In genomic region chr16:93549287-93549686, GRCm38 (mm10) we compare ENCODE assay signal across 20 mouse cellular contexts. TPM values are rescaled to one million over a fixed set of nuclear protein-coding genes. Genes with fewer than 3 reads are reported as not detected.
DNase-seq lines count a peak whose midpoint lies in the region; ATAC-seq and TF ChIP-seq lines count a peak whose summit lies in the region.
"Had no signal": no experiment of that assay in that cellular context is flagged by ENCODE, and none has a peak within 500 bp of the region (broad histone marks: within the 10 kb centered on the region; RNA-seq: fewer than 3 reads in every experiment).

No protein-coding gene starts in this region.

- H3K4me2 ChIP-seq in lung, postnatal 0 days (replicated peaks; ENCODE audit: low read depth, low read length): no peak overlapping the region
- H3K4me2 ChIP-seq in intestine, embryonic 15.5 days (replicated peaks): no peak overlapping the region
- no peak overlapping the region for H3K4me2 ChIP-seq in stomach, postnatal 0 days (replicated peaks; ENCODE audit: low read depth)
- H3K4me2 ChIP-seq: forebrain, embryonic 12.5 days; heart, embryonic 13.5 days; hindbrain, embryonic 13.5 days; kidney, embryonic 15.5 days; limb, embryonic 15.5 days; neural tube, embryonic 15.5 days had no signal

- H3K79me2 ChIP-seq in MEL (ENCODE audit: control insufficient read depth, insufficient read depth, low read length, poor library complexity): no peaks in the 10 kb centered on the region

- H3K9ac ChIP-seq in lung, postnatal 0 days (replicated peaks; ENCODE audit: low read depth): no peak overlapping the region
- no peak overlapping the region for H3K9ac ChIP-seq in MEL (ENCODE audit: control insufficient read depth, low read depth, low read length, poor library complexity, severe bottlenecking)
- no peak overlapping the region for H3K9ac ChIP-seq in intestine, embryonic 15.5 days
- H3K9ac ChIP-seq in stomach, postnatal 0 days (ENCODE audit: low read length): no peak overlapping the region
- H3K9ac ChIP-seq: forebrain, embryonic 12.5 days; heart, embryonic 13.5 days; hindbrain, embryonic 13.5 days; kidney, embryonic 15.5 days; limb, embryonic 15.5 days; neural tube, embryonic 15.5 days had no signal

- H3K27me3 ChIP-seq in lung, postnatal 0 days (replicated peaks; ENCODE audit: insufficient read depth, low read length): no peaks in the 10 kb centered on the region
- peaks cover 0 to 2% of the 10 kb centered on the region in 2 experiments; a peak in 1 of 4 replicates for H3K27me3 ChIP-seq in MEL (ENCODE audit: control insufficient read depth in 1 of 2, insufficient read depth in 2 of 2, low read length in 2 of 2)
- H3K27me3 ChIP-seq in intestine, embryonic 15.5 days (replicated peaks): no peaks in the 10 kb centered on the region
- H3K27me3 ChIP-seq in stomach, postnatal 0 days (ENCODE audit: control insufficient read depth, insufficient read depth, low read length): no peaks in the 10 kb centered on the region
- H3K27me3 ChIP-seq: forebrain, embryonic 12.5 days; neural tube, embryonic 15.5 days had no signal

- no peak overlapping the region for H3K27ac ChIP-seq in lung, postnatal 0 days (ENCODE audit: low read length)
- H3K27ac ChIP-seq in MEL (ENCODE audit: control insufficient read depth, low read depth, low read length): no peak overlapping the region
- no peak overlapping the region for H3K27ac ChIP-seq in intestine, embryonic 15.5 days
- H3K27ac ChIP-seq in stomach, postnatal 0 days (replicated peaks): no peak overlapping the region; the same call in 1 of the 2 replicates
- H3K27ac ChIP-seq: forebrain, embryonic 12.5 days; heart, embryonic 13.5 days; hindbrain, embryonic 13.5 days; kidney, embryonic 15.5 days; limb, embryonic 15.5 days; neural tube, embryonic 15.5 days had no signal

- TF ChIP-seq CTCF in lung, postnatal 0 days (IDR thresholded peaks at IDR 0.05): no peak
- TF ChIP-seq CTCF in MEL (IDR thresholded peaks at IDR 0.05 in 2 of 3, conservative IDR thresholded peaks at IDR 0.05 in 1 of 3; ENCODE audit: control insufficient read depth in 1 of 3, insufficient read depth in 1 of 3, low read depth in 2 of 3, low read length in 3 of 3, poor library complexity in 1 of 3, severe bottlenecking in 1 of 3): no peak
- no peak for TF ChIP-seq CTCF in stomach, postnatal 0 days (IDR thresholded peaks at IDR 0.05; ENCODE audit: low read depth)

- TF ChIP-seq RAD21 in MEL (IDR thresholded peaks at IDR 0.05; ENCODE audit: low read depth, low read length): no peak

- DNase-seq in lung, postnatal 0 days (ENCODE audit: low spot score): peak; percentile 33
- no peak for DNase-seq in lung, adult 18-20 months
- peak; percentile 17 for DNase-seq in MEL (ENCODE audit: low read depth, low spot score)
- peak; percentile 70 for DNase-seq in stomach, postnatal 0 days (ENCODE audit: low spot score)
- DNase-seq in layer of hippocampus, adult 8-10 months (ENCODE audit: low spot score in 2 of 2): no peak
- no peak for DNase-seq in frontal cortex, postnatal 14 days (ENCODE audit: low spot score in 2 of 2)
- DNase-seq: adrenal gland, adult 2 months; cerebellum, adult 9-10 months; midbrain, embryonic 14.5 days; right cerebral cortex, postnatal 25 days; thymus, postnatal 36 days had no signal

- H3K9me3 ChIP-seq in lung, postnatal 0 days (ENCODE audit: low read length): no peaks in the 10 kb centered on the region
- H3K9me3 ChIP-seq in MEL (replicated peaks; ENCODE audit: insufficient read depth, low read length): no peaks in the 10 kb centered on the region
- no peaks in the 10 kb centered on the region for H3K9me3 ChIP-seq in intestine, embryonic 15.5 days
- no peaks in the 10 kb centered on the region for H3K9me3 ChIP-seq in stomach, postnatal 0 days (ENCODE audit: control insufficient read depth, low read length)
- H3K9me3 ChIP-seq: forebrain, embryonic 12.5 days; heart, embryonic 13.5 days; hindbrain, embryonic 13.5 days; kidney, embryonic 15.5 days; limb, embryonic 15.5 days; neural tube, embryonic 15.5 days had no signal

- no peak for TF ChIP-seq POLR2A in MEL (IDR thresholded peaks at IDR 0.05; ENCODE audit: control insufficient read depth in 1 of 2, insufficient read depth in 1 of 2, low read depth in 1 of 2, low read length in 2 of 2, poor library complexity in 1 of 2)

- ATAC-seq in lung, postnatal 0 days: peak; percentile 52
- ATAC-seq in intestine, embryonic 15.5 days: peak; percentile 68; the same call in 1 of the 2 replicates
- ATAC-seq in stomach, postnatal 0 days (ENCODE audit: low FRiP score, low TSS enrichment): peak; percentile 76
- ATAC-seq: CD4-positive, CD25-positive, alpha-beta regulatory T cell, adult 4 months; inflammation-experienced regulatory T-cells, adult 6 months had no signal

- no peaks in the 10 kb centered on the region for H3K4me1 ChIP-seq in lung, postnatal 0 days (ENCODE audit: insufficient read depth, low read depth, low read length)
- H3K4me1 ChIP-seq in MEL (ENCODE audit: control insufficient read depth in 1 of 2, insufficient read depth in 2 of 2, low read length in 2 of 2): no peaks in the 10 kb centered on the region
- H3K4me1 ChIP-seq in intestine, embryonic 15.5 days (replicated peaks): no peaks in the 10 kb centered on the region
- H3K4me1 ChIP-seq in stomach, postnatal 0 days (replicated peaks; ENCODE audit: control insufficient read depth, insufficient read depth): no peaks in the 10 kb centered on the region
- H3K4me1 ChIP-seq: hindbrain, embryonic 13.5 days; limb, embryonic 15.5 days; neural tube, embryonic 15.5 days had no signal

- no peaks in the 10 kb centered on the region for H3K36me3 ChIP-seq in lung, postnatal 0 days (ENCODE audit: insufficient read depth, low read length)
- no peaks in the 10 kb centered on the region for H3K36me3 ChIP-seq in MEL (ENCODE audit: control insufficient read depth in 1 of 2, insufficient read depth in 2 of 2, low read length in 2 of 2)
- no peaks in the 10 kb centered on the region for H3K36me3 ChIP-seq in intestine, embryonic 15.5 days
- no peaks in the 10 kb centered on the region for H3K36me3 ChIP-seq in stomach, postnatal 0 days (ENCODE audit: control insufficient read depth, insufficient read depth, low read length)
- H3K36me3 ChIP-seq: forebrain, embryonic 12.5 days; heart, embryonic 13.5 days; hindbrain, embryonic 13.5 days; kidney, embryonic 15.5 days; limb, embryonic 15.5 days; neural tube, embryonic 15.5 days had no signal

- no peak overlapping the region for H3K4me3 ChIP-seq in lung, postnatal 0 days (ENCODE audit: low read depth, low read length)
- no peak overlapping the region for H3K4me3 ChIP-seq in MEL (ENCODE audit: control insufficient read depth in 1 of 2, insufficient read depth in 1 of 2, low read depth in 2 of 2, low read length in 2 of 2)
- no peak overlapping the region for H3K4me3 ChIP-seq in intestine, embryonic 15.5 days (replicated peaks)
- H3K4me3 ChIP-seq in stomach, postnatal 0 days (ENCODE audit: low read depth, low read length): no peak overlapping the region
- H3K4me3 ChIP-seq: forebrain, embryonic 12.5 days; heart, embryonic 13.5 days; hindbrain, embryonic 13.5 days; kidney, embryonic 15.5 days; limb, embryonic 15.5 days; neural tube, embryonic 15.5 days had no signal

- no peak for TF ChIP-seq EP300 in lung, postnatal 0 days (IDR thresholded peaks at IDR 0.05)
- no peak for TF ChIP-seq EP300 in MEL (IDR thresholded peaks at IDR 0.05; ENCODE audit: low read depth in 1 of 2, low read length in 2 of 2)
- TF ChIP-seq EP300 in stomach, postnatal 0 days (optimal IDR thresholded peaks at IDR 0.05): no peak

- 14% methylated on average over 10 of the region's 10 CpGs for WGBS in lung, postnatal 0 days
- WGBS in intestine, embryonic 15.5 days: 30% methylated on average over 10 of the region's 10 CpGs
- 22% methylated on average over 10 of the region's 10 CpGs for WGBS in stomach, postnatal 0 days

TF ChIP-seq in MEL, 35 proteins besides CTCF, POLR2A, EP300 and RAD21 (continues in another document):
- no peak for TF ChIP-seq E2F4 (IDR thresholded peaks at IDR 0.05; ENCODE audit: borderline replicate concordance, low read depth, low read length)
- no peak for TF ChIP-seq CHD1 (IDR thresholded peaks at IDR 0.05; ENCODE audit: low read depth, low read length)
- TF ChIP-seq UBTF (IDR thresholded peaks at IDR 0.05; ENCODE audit: borderline replicate concordance, insufficient read depth, low read depth, low read length): no peak
- no peak for TF ChIP-seq ZC3H11A (IDR thresholded peaks at IDR 0.05; ENCODE audit: low read depth, low read length)
- TF ChIP-seq CHD2 (IDR thresholded peaks at IDR 0.05; ENCODE audit: low read length): no peak
- TF ChIP-seq POLR2AphosphoS5 (IDR thresholded peaks at IDR 0.05; ENCODE audit: borderline replicate concordance, low read depth, low read length): no peak
- TF ChIP-seq MAZ (IDR thresholded peaks at IDR 0.05; ENCODE audit: low read depth, low read length): no peak
- no peak for TF ChIP-seq MEF2A (IDR thresholded peaks at IDR 0.05; ENCODE audit: extremely low read depth, insufficient replicate concordance, low read depth, low read length, poor library complexity, severe bottlenecking)
- no peak for TF ChIP-seq MXI1 (IDR thresholded peaks at IDR 0.05; ENCODE audit: low read depth, low read length)
- no peak for TF ChIP-seq ZNF384 (IDR thresholded peaks at IDR 0.05; ENCODE audit: low read depth, low read length)
- TF ChIP-seq MYC (IDR thresholded peaks at IDR 0.05; ENCODE audit: low read depth, low read length): no peak
- TF ChIP-seq NRF1 (IDR thresholded peaks at IDR 0.05; ENCODE audit: insufficient read depth, low read depth, low read length, poor library complexity, severe bottlenecking): no peak
- TF ChIP-seq SIN3A (IDR thresholded peaks at IDR 0.05; ENCODE audit: low read length): no peak

RNA-seq across cellular contexts. Expression of gene Setd4, which starts 54.6 kb away (rescaled TPM):
- polyA plus RNA-seq in lung, postnatal 0 days (2015; fragmentation: Nextera tagmentation; extraction: Ambion mirVana): 5.6 and 6.7 TPM in 2 replicates
- 17.7 and 19.1 TPM in 2 replicates for total RNA-seq in MEL (2012; rRNA removed)
- polyA plus RNA-seq in MEL (2012; ENCODE audit: insufficient read depth in 1 of 2, insufficient read length in 2 of 2, low read depth in 1 of 2, low replicate concordance in 2 of 2, missing spikeins in 1 of 2): 10 to 100 TPM in 1 of 2 experiments, not detected in 1; 14.1 TPM
- polyA plus RNA-seq in intestine, embryonic 15.5 days (2015; fragmentation: Nextera tagmentation; extraction: Ambion mirVana): 8.7 and 9.9 TPM in 2 replicates
- polyA plus RNA-seq in stomach, postnatal 0 days (2015; fragmentation: Nextera tagmentation; extraction: Ambion mirVana): 20.9 and 24.7 TPM in 2 replicates
- total RNA-seq in layer of hippocampus, adult 8-10 months (2022): 10 to 100 TPM in 3 of 4 experiments, 1 to 10 TPM in 1; 8.6 to 12.9 (median 11.4) TPM

RNA-seq across cellular contexts. Expression of gene Cbr1, which starts 56.4 kb away (rescaled TPM):
- 74.0 and 75.7 TPM in 2 replicates for polyA plus RNA-seq in lung, postnatal 0 days (2015; fragmentation: Nextera tagmentation; extraction: Ambion mirVana)
- 56.5 and 63.0 TPM in 2 replicates for total RNA-seq in MEL (2012; rRNA removed)
- polyA plus RNA-seq in MEL (2012; ENCODE audit: insufficient read depth in 1 of 2, insufficient read length in 2 of 2, low read depth in 1 of 2, low replicate concordance in 2 of 2, missing spikeins in 1 of 2): 100 to 1,000 TPM in 1 of 2 experiments, not detected in 1; 140 TPM
- 119 and 122 TPM in 2 replicates for polyA plus RNA-seq in intestine, embryonic 15.5 days (2015; fragmentation: Nextera tagmentation; extraction: Ambion mirVana)
- polyA plus RNA-seq in stomach, postnatal 0 days (2015; fragmentation: Nextera tagmentation; extraction: Ambion mirVana): 411 and 426 TPM in 2 replicates
- 10 to 100 TPM; 65.9 to 72.9 (median 71.2) TPM for total RNA-seq in layer of hippocampus, adult 8-10 months (2022)

Comparison
In these comparisons a context has a peak if more than half of its experiments do, and no peak if none do; other contexts are left out.
1. DNase-seq: peak in lung, postnatal 0 days (single experiment), MEL (single experiment) and stomach, postnatal 0 days (single experiment); none in lung, adult 18-20 months (0 of 2), layer of hippocampus, adult 8-10 months (0 of 2) and frontal cortex, postnatal 14 days (0 of 2).
2. Peak in every context shown above with its lines, with median percentiles within 50 percentile points of each other: ATAC-seq.